Mouse (Mus musculus) effector memory CD4-positive, alpha-beta T cell, adult 5 months (primary cell): ENCODE measurements around the gene Gm49393. TPM values are rescaled to one million over a fixed set of nuclear protein-coding genes. Genes with fewer than 3 reads are reported as not detected.

Experiments
- polyA plus RNA-seq: library from polyadenylated mRNA; unstranded; fragments of 100-300 nt; shearing (Covaris generic); gene quantifications from one replicate; pipeline ENCODE4 v1.2.1, GENCODE M21; 2017

Gene Gm49393
- polyA plus RNA-seq: not detected

GRCm38 (mm10) chr13:60935490-60935889, at the start of gene Gm49393:
Gene Gm49393 (minus strand): TSS chr13:60935590.

GRCm38 (mm10) chr13:60941884-60942283, 6.5 kb upstream of the Gm49393 start, which contains the start of gene Tpbpa:
Gene Tpbpa (minus strand): TSS chr13:60941984.

GRCm38 (mm10) chr13:60936500-60936901, 1.1 kb upstream of the Gm49393 start, which contains the start of the genes Gm49391 and Ctla2a:
Gene Gm49391 (minus strand): TSS chr13:60936571.
Gene Ctla2a (minus strand): TSS chr13:60936625.

GRCm38 (mm10) chr13:60904780-60905179, 30.6 kb downstream of the Gm49393 start, which contains the start of gene Tpbpb:
Gene Tpbpb (minus strand): TSS chr13:60904880.

GRCm38 (mm10) chr13:60897328-60897727, 38.1 kb downstream of the Gm49393 start, which contains the start of gene Ctla2b:
Gene Ctla2b (minus strand): TSS chr13:60897447.

GRCm38 (mm10) chr13:60896794-60897193, 38.6 kb downstream of the Gm49393 start, which contains the start of gene Gm49392:
Gene Gm49392 (minus strand): TSS chr13:60896894.

GRCm38 (mm10) chr13:60864281-60864680, 71.1 kb downstream of the Gm49393 start, which contains the start of gene 4930486L24Rik:
Gene 4930486L24Rik (minus strand): TSS chr13:60864475.

Other genes starting within 250 kb of the Gm49393 start
- gene BC051665, start 149.2 kb downstream of the Gm49393 start, polyA plus RNA-seq: not detected
- gene Ctsll3, start 132.7 kb downstream of the Gm49393 start, polyA plus RNA-seq: not detected
- gene 4930486L24Rik, start 71.1 kb downstream of the Gm49393 start, polyA plus RNA-seq: 1.00 TPM
- 0.50 TPM for gene Gm49392, start 38.7 kb downstream of the Gm49393 start, polyA plus RNA-seq
- 20.0 TPM for gene Ctla2b, start 38.1 kb downstream of the Gm49393 start, polyA plus RNA-seq
- gene Tpbpb, start 30.7 kb downstream of the Gm49393 start, polyA plus RNA-seq: not detected
- gene Gm49391, start 981 bp upstream of the Gm49393 start, polyA plus RNA-seq: 5.5 TPM
- gene Ctla2a, start 1.0 kb upstream of the Gm49393 start, polyA plus RNA-seq: 218 TPM
- not detected for gene Tpbpa, start 6.4 kb upstream of the Gm49393 start, polyA plus RNA-seq
- not detected for gene Ctsj, start 70.4 kb upstream of the Gm49393 start, polyA plus RNA-seq
- gene Ctsq, start 105.0 kb upstream of the Gm49393 start, polyA plus RNA-seq: not detected
- not detected for gene Ctsr, start 228.7 kb upstream of the Gm49393 start, polyA plus RNA-seq